Mouse (Mus musculus) spleen, embryonic (tissue): ENCODE measurements around the gene 1700037C18Rik.

Experiments
- CTCF ChIA-PET: fragments of 350-600 bp; sonication (Branson Sonifier 250); formaldehyde crosslinking; loops from one replicate; lab custom pipeline; 2022; lab: Charles Lee

Gene 1700037C18Rik

GRCm38 (mm10) chr16:3908537-3909111 is at the start of gene 1700037C18Rik, which contains the start of gene Cluap1:
TSS of gene 1700037C18Rik (minus strand) at chr16:3908689.
TSS of gene Cluap1 (plus strand) at chr16:3908801.
- CTCF ChIA-PET, result interaction anchor here (0.5 to 0.8 kb wide), 3 partner anchors 22 to 164 kb away, joined by 3 read pairs; no protein-coding TSS in a partner anchor

- CTCF ChIA-PET, result no interaction called here
Observed at GRCm38 (mm10) chr16:3956369-3956768, 47.9 kb upstream of the 1700037C18Rik start.

GRCm38 (mm10) chr16:3951141-3951540 is 42.7 kb upstream of the 1700037C18Rik start:
- CTCF ChIA-PET, result no interaction called here

- CTCF ChIA-PET, result no interaction called here
Observed at GRCm38 (mm10) chr16:3934701-3935100, 26.2 kb upstream of the 1700037C18Rik start.

GRCm38 (mm10) chr16:3934091-3934490 is 25.6 kb upstream of the 1700037C18Rik start:
- CTCF ChIA-PET, result no interaction called here

GRCm38 (mm10) chr16:3933536-3933935 is 25.0 kb upstream of the 1700037C18Rik start:
- CTCF ChIA-PET, result no interaction called here

- CTCF ChIA-PET, result no interaction called here
Observed at GRCm38 (mm10) chr16:3929151-3929550, 20.7 kb upstream of the 1700037C18Rik start.

GRCm38 (mm10) chr16:3928582-3928981 is 20.1 kb upstream of the 1700037C18Rik start:
- CTCF ChIA-PET, result interaction anchor here (0.6 kb wide), 1 partner anchor 1316 kb away, joined by 3 read pairs; no protein-coding TSS in a partner anchor

- CTCF ChIA-PET, result no interaction called here
Observed at GRCm38 (mm10) chr16:3923966-3924365, 15.5 kb upstream of the 1700037C18Rik start.

- CTCF ChIA-PET, result no interaction called here
Observed at GRCm38 (mm10) chr16:3923515-3923914, 15.0 kb upstream of the 1700037C18Rik start.

GRCm38 (mm10) chr16:3920756-3921155 is 12.3 kb upstream of the 1700037C18Rik start:
- CTCF ChIA-PET, result no interaction called here

- CTCF ChIA-PET, result interaction anchor here (0.8 kb wide), 1 partner anchor 22 kb away, joined by 3 read pairs; no protein-coding TSS in a partner anchor
Observed at GRCm38 (mm10) chr16:3909118-3909517, 629 bp upstream of the 1700037C18Rik start.

GRCm38 (mm10) chr16:3907471-3907870 is 1.0 kb downstream of the 1700037C18Rik start:
- CTCF ChIA-PET, result no interaction called here

- CTCF ChIA-PET, result no interaction called here
Observed at GRCm38 (mm10) chr16:3896553-3896952, 11.9 kb downstream of the 1700037C18Rik start.

GRCm38 (mm10) chr16:3896046-3896445 is 12.4 kb downstream of the 1700037C18Rik start:
- CTCF ChIA-PET, result no interaction called here

- CTCF ChIA-PET, result no interaction called here
Observed at GRCm38 (mm10) chr16:3895173-3895792, 13.2 kb downstream of the 1700037C18Rik start.

GRCm38 (mm10) chr16:3893739-3894138 is 14.8 kb downstream of the 1700037C18Rik start:
- CTCF ChIA-PET, result interaction anchor here (1.2 kb wide), 1 partner anchor 9 kb away, joined by 3 read pairs; no protein-coding TSS in a partner anchor

GRCm38 (mm10) chr16:3891621-3892295 is 16.7 kb downstream of the 1700037C18Rik start:
- CTCF ChIA-PET, result no interaction called here

- CTCF ChIA-PET, result interaction anchor here (0.6 to 1.0 kb wide), 2 partner anchors 9 to 154 kb away, joined by 3 read pairs; no protein-coding TSS in a partner anchor
Observed at GRCm38 (mm10) chr16:3885065-3885670, 23.3 kb downstream of the 1700037C18Rik start.

GRCm38 (mm10) chr16:3884201-3885064 is 24.1 kb downstream of the 1700037C18Rik start, which contains the start of the genes Zfp597 and Gm20695:
TSS of gene Zfp597 (minus strand) at chr16:3884561.
TSS of gene Gm20695 (plus strand) at chr16:3884648.
- CTCF ChIA-PET, result interaction anchor here (0.6 to 1.0 kb wide), 2 partner anchors 9 to 11 kb away, joined by 3 to 4 read pairs; no protein-coding TSS in a partner anchor

- CTCF ChIA-PET, result no interaction called here
Observed at GRCm38 (mm10) chr16:3876346-3876745, 32.1 kb downstream of the 1700037C18Rik start.
